Mouse (Mus musculus): ENCODE measurements around the gene U2af2.

Gene U2af2

GRCm38 (mm10) chr7:5061774-5062359 is at the start of gene U2af2:
U2af2 (plus strand) TSS chr7:5062143.
- CTCF ChIA-PET = interaction anchor here (0.7 to 1.0 kb wide), 2 partner anchors 44 to 45 kb away, joined by 3 read pairs; no protein-coding TSS in a partner anchor

- CTCF ChIA-PET = interaction anchor here (0.8 kb wide), 1 partner anchor 17 kb away, joined by 3 read pairs; the partner anchor contains the start of gene Zfp579
These were observed 49.0 kb upstream of the U2af2 start for GRCm38 (mm10) chr7:5012681-5013513.

GRCm38 (mm10) chr7:5014251-5015117 is 47.5 kb upstream of the U2af2 start, which contains the start of the genes Zfp524 and Fiz1:
Zfp524 (plus strand) TSS chr7:5014415.
Fiz1 (minus strand) TSS chr7:5014697.
- CTCF ChIA-PET = interaction anchor here (0.6 to 0.8 kb wide), 3 partner anchors 37 to 375 kb away, joined by 3 read pairs; partner anchors contain the start of gene Zfp580

GRCm38 (mm10) chr7:5015118-5016001 is 46.6 kb upstream of the U2af2 start, which contains the start of gene Gm44973:
Gm44973 (plus strand) TSS chr7:5015496.
- CTCF ChIA-PET = interaction anchor here (0.6 to 1.2 kb wide), 4 partner anchors 32 to 110 kb away, joined by 3 to 4 read pairs (median 3); partner anchors contain the start of genes Rasl2-9 and Zfp580

- CTCF ChIA-PET = interaction anchor here (0.8 to 1.2 kb wide), 3 partner anchors 31 to 109 kb away, joined by 3 to 4 read pairs (median 3); partner anchors contain the start of genes Rasl2-9 and U2af2
These were observed 45.9 kb upstream of the U2af2 start for GRCm38 (mm10) chr7:5016057-5016456.

- CTCF ChIA-PET = interaction anchor here (1.0 to 1.2 kb wide), 2 partner anchors 30 to 45 kb away, joined by 3 read pairs; partner anchors contain the start of gene U2af2
These were observed 45.0 kb upstream of the U2af2 start for GRCm38 (mm10) chr7:5016920-5017319.

GRCm38 (mm10) chr7:5017352-5017751 is 44.6 kb upstream of the U2af2 start:
- CTCF ChIA-PET = no interaction called here

- CTCF ChIA-PET = interaction anchor here (0.5 kb wide), 1 partner anchor 44 kb away, joined by 3 read pairs; the partner anchor contains the start of gene U2af2
These were observed 44.0 kb upstream of the U2af2 start for GRCm38 (mm10) chr7:5017931-5018330.

GRCm38 (mm10) chr7:5019576-5019975 is 42.4 kb upstream of the U2af2 start:
- CTCF ChIA-PET = interaction anchor here (0.7 to 1.2 kb wide), 3 partner anchors 32 to 1374 kb away, joined by 3 to 11 read pairs (median 4); partner anchors contain the start of genes Cnot3 and Zfp580

- CTCF ChIA-PET = interaction anchor here (0.7 to 1.2 kb wide), 3 partner anchors 31 to 1375 kb away, joined by 3 to 11 read pairs (median 4); partner anchors contain the start of genes Cnot3 and Zfp580
These were observed 41.8 kb upstream of the U2af2 start, which contains the start of the genes Zfp865 and Ccdc106 for GRCm38 (mm10) chr7:5020000-5020681. Zfp865 (plus strand) TSS chr7:5020376. Ccdc106 (plus strand) TSS chr7:5020553.

- CTCF ChIA-PET = no interaction called here
These were observed 41.3 kb upstream of the U2af2 start for GRCm38 (mm10) chr7:5020685-5021084.

- CTCF ChIA-PET = no interaction called here
These were observed 40.7 kb upstream of the U2af2 start for GRCm38 (mm10) chr7:5021197-5021596.

- CTCF ChIA-PET = no interaction called here
These were observed 32.4 kb upstream of the U2af2 start for GRCm38 (mm10) chr7:5029543-5029942.

GRCm38 (mm10) chr7:5029946-5030345 is 32.0 kb upstream of the U2af2 start:
- CTCF ChIA-PET = no interaction called here

- CTCF ChIA-PET = no interaction called here
These were observed 31.2 kb upstream of the U2af2 start for GRCm38 (mm10) chr7:5030554-5031275.

- CTCF ChIA-PET = no interaction called here
These were observed 30.4 kb upstream of the U2af2 start for GRCm38 (mm10) chr7:5031496-5031895.

- CTCF ChIA-PET = interaction anchor here (0.5 kb wide), 1 partner anchor 48 kb away, joined by 7 read pairs; no protein-coding TSS in a partner anchor
These were observed 28.1 kb upstream of the U2af2 start, which contains the start of gene 4632433K11Rik for GRCm38 (mm10) chr7:5033818-5034217. 4632433K11Rik (plus strand) TSS chr7:5034118.

GRCm38 (mm10) chr7:5035628-5036027 is 26.3 kb upstream of the U2af2 start:
- CTCF ChIA-PET = no interaction called here
